Mouse (Mus musculus) hematopoietic stem cell, adult 5-6 weeks (primary cell): ENCODE results near the gene 4930519G04Rik. TPM values are rescaled to one million over a fixed set of nuclear protein-coding genes. Genes with fewer than 3 reads are reported as not detected.
"Not testable (repeated sequence)": the region's sequence is repeated elsewhere in the genome, so short reads cannot be mapped to it uniquely, and the experiment has no call there.

Source experiments
- ATAC-seq, 2 experiments: fragments of 125-278 bp in 1 of 2; replicated peaks in 1 of 2; 2 replicates each; pipeline ENCODE4 v1.8.0; 2016 to 2017; ENCODE audit warnings: inconsistent platforms in 2 of 2, mild to moderate bottlenecking in 2 of 2, moderate number of reproducible peaks in 2 of 2, low read depth in 1 of 2, moderate TSS enrichment in 1 of 2; ENCODE audit not compliant: low FRiP score in 2 of 2, poor library complexity in 2 of 2, severe bottlenecking in 2 of 2, insufficient read depth in 1 of 2, low TSS enrichment in 1 of 2
- total RNA-seq: library from RNA; stranded (forward); fragments of 172-1452, 232-1000 nt; gene quantifications from 2 replicates; pipeline ENCODE4 v1.2.3, GENCODE M21; 2017

Gene 4930519G04Rik
- total RNA-seq, result 0.65 TPM in 1 of 2 replicates, not detected in the other

- ATAC-seq, result not testable (repeated sequence)
Observed at GRCm38 (mm10) chr5:114853364-114853763, at the start of gene 4930519G04Rik. Gene 4930519G04Rik (plus strand): TSS chr5:114853664.

DNA sequence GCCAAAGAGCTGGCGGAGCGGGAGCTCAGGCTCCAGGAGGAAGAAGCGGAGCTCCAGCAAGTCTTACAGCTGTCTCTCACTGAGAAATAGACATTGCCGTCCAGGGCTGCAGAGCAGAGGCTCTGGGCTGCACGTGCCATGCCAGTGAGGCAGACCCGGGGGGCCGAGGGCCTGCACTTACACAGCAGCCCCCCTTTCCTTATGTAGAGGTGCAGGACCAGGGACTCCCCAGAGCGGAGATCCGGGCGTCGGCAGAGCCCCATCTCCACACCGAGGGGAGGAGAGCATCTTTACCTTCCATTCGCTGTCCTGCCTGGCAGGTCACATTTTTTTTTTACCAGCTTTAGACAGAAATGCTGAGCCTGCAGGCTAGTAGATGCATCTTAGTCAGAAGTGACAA lies 49.1 kb upstream of the 4930519G04Rik start:
- no peak for ATAC-seq

DNA sequence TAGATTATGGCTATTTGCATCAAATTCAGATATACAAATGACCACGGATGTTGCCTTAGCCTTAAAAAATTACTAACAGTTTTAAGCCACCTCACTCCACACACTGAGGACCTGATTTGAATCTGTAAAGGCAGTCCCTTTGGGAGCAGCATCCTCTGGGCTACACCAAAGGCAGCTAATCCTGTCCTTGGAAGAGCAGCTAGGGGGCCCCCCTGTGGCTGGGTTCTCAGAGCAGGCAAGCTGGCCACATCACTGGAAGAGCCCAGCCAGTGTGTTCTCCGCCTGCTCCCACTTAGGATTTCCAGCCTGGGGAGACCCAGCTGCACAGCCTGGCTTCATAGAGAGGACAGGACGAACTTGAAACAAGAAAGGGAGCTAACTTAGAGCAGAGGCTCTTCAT lies 48.5 kb upstream of the 4930519G04Rik start:
- no peak for ATAC-seq

GRCm38 (mm10) chr5:114805436-114806350 lies 47.8 kb upstream of the 4930519G04Rik start:
- ATAC-seq, result peak; percentile 79 to 84

GRCm38 (mm10) chr5:114806636-114807035 lies 46.8 kb upstream of the 4930519G04Rik start:
- no peak for ATAC-seq

- ATAC-seq, result no peak
Observed at GRCm38 (mm10) chr5:114807063-114807462, 46.4 kb upstream of the 4930519G04Rik start.

DNA sequence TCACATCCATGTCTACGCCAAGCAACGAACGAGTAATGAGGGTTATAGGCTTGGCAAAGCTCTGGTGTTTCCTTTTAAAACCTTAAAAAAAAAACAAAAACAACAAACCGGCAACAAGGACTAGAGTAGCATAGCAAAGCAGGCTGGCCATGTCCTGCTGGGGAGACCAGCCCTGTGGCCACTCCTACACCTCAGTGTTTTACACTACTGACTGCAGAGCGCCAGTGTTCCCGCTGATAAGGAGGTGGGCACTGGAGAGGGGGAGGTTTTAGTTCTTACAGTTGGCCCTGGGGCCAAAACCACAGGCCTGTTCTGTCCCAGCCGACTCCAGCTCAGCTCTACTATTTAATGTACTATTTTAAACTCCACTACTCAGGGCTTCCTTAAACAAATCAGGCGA lies 46.0 kb upstream of the 4930519G04Rik start:
- peak; percentile 50 to 63 for ATAC-seq

- ATAC-seq, result no peak
Observed at GRCm38 (mm10) chr5:114807893-114808292, 45.6 kb upstream of the 4930519G04Rik start.

- ATAC-seq, result no peak
Observed at GRCm38 (mm10) chr5:114808385-114808784, 45.1 kb upstream of the 4930519G04Rik start.

GRCm38 (mm10) chr5:114809181-114809756 lies 44.2 kb upstream of the 4930519G04Rik start:
- ATAC-seq, result no peak

- no peak for ATAC-seq
Observed at GRCm38 (mm10) chr5:114809826-114810225, 43.6 kb upstream of the 4930519G04Rik start.

DNA sequence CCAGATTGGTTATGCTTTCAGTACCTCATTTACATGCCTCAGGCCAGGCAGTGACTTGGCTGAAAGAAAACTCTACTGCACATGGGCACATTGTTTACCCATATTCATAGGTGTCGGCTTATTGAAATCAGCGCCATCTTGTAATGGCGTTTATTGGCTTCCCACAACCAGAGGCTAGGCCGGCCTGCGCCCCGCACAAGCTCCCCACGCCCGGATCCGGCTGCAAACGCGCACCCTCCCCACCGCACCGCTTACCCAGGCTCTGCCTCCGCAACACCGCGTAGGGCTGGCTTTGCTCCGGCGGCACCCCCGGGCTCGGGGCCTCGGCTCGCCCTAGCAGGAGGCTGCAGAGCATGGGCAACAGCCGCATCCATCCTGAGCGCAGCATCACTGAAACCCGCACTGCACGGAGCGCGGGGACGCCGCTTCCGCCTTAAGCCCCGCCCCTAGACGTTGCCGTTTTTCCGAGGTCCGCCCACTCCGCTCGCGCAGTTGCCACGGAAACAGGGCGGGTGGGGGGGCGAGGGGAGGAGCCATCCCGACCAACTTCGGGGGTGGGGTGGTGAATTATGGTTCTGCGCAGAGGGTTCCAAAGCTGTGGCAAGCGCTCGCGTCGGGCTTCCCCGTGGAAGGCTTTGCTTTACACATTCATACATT lies 39.8 kb upstream of the 4930519G04Rik start:
- ATAC-seq, result peak; percentile 83 to 89

GRCm38 (mm10) chr5:114816599-114816998 lies 36.9 kb upstream of the 4930519G04Rik start:
- ATAC-seq, result no peak

- ATAC-seq, result no peak
Observed at GRCm38 (mm10) chr5:114818124-114818523, 35.3 kb upstream of the 4930519G04Rik start.

DNA sequence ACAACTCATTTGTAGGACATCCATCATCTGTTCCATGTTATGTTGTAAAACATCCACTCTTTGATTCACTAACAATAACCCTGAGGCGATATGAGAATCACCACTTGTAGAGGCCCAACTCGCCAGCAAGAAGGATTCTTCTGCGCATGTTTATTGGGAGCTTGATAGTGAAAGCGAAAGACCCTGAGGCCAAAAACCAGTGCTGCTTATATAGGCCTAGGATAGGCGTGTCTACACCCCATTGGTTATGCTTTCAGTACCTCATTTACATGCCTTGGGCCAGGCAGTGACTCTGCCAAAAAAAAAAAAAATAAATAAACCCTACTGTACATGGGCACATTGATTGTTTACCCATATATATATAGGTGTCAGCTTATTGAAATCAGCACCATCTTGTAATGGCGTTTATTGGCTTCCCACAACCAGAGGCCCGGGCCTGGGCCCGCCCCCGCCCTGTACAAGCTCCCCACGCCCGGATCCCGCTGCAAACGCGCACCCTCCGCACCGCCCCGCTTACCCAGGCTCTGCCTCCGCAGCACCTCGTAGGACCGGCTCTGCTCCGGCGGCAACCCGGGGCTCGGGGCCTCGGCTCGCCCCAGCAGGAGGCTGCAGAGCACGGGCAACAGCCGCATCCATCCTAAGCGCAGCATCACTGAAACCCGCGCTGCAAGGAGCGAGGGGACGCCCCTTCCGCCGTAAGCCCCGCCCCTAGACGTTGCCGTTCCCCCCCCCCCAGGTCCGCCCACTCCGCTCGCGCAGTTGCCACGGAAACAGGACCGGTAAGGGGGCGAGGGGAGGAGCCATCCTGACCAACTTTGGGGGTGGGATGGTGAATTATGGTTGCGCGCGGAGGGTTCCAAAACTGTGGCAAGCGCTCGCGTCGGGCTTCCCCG lies 30.4 kb upstream of the 4930519G04Rik start, which contains the start of gene 1500011B03Rik:
Gene 1500011B03Rik, minus strand, starts transcription at position 673 of the 893 bp plus-strand sequence.
- peak; percentile 20 to 25; a peak in 3 of 4 replicates for ATAC-seq

DNA sequence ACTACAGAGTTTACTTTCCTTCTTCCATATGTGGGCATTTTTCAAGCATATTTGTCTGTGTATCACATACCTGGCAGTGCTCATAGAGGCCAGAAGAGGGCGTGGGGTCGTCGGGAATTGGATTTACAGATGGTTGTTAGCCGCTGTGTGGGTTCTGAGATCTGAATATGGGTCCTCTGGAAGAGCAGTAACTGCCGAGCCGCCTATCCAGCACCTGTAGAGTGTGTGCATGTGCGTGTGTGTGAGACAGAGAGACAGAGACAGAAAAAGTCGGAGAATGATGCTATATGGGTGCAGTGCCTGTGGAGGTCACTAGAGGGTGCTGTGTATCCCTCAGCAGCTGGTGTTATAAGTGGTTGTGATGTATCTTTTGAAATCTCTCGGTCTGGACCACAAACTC lies 29.3 kb upstream of the 4930519G04Rik start:
- ATAC-seq, result peak; percentile 52 to 61; a peak in 3 of 4 replicates
